Mouse (Mus musculus) CH12.LX (cell line): ENCODE results near the gene Btbd2.

Experiments
- CHD1 ChIP-seq: IDR thresholded peaks from 2 replicates; pipeline ENCODE4 v1.6.1; 2012; ENCODE audit warnings: low read depth, low read length, improper control_type of control experiment, inconsistent platforms
- CTCF ChIP-seq, 2 experiments: IDR thresholded peaks in 1 of 2; conservative IDR thresholded peaks in 1 of 2; 2 replicates each; pipeline ENCODE4 v1.5.1; 2011 to 2012; ENCODE audit warnings: low read depth in 2 of 2, low read length in 2 of 2, improper control_type of control experiment in 1 of 2, inconsistent platforms in 1 of 2, mild to moderate bottlenecking in 1 of 2, moderate library complexity in 1 of 2
- GABPA ChIP-seq: IDR thresholded peaks from 2 replicates; pipeline ENCODE4 v1.6.1; 2012; ENCODE audit warnings: low read depth, low read length, improper control_type of control experiment, inconsistent platforms; ENCODE audit not compliant: insufficient replicate concordance
- JUND ChIP-seq: conservative IDR thresholded peaks from 2 replicates; pipeline ENCODE4 v1.6.1; 2011; ENCODE audit warnings: low read depth, low read length, improper control_type of control experiment
- NRF1 ChIP-seq: IDR thresholded peaks from 2 replicates; pipeline ENCODE4 v1.6.1; 2014; ENCODE audit warnings: low read depth, mild to moderate bottlenecking, inconsistent platforms, low read length, improper control_type of control experiment, moderate library complexity
- POLR2A ChIP-seq: IDR thresholded peaks from 2 replicates; pipeline ENCODE4 v1.6.1; 2011; ENCODE audit warnings: low read depth, mild to moderate bottlenecking, improper control_type of control experiment, low read length
- ZKSCAN1 ChIP-seq: IDR thresholded peaks from 2 replicates; pipeline ENCODE4 v1.6.1; 2012; ENCODE audit warnings: low read depth, inconsistent platforms, low read length, improper control_type of control experiment, borderline replicate concordance

- TF ChIP-seq JUND (no peak), POLR2A (no peak; the same call in 1 of the 2 replicates), NRF1 (no peak), CTCF (conservative IDR thresholded peaks at IDR 0.05 in 1 of 2, IDR thresholded peaks at IDR 0.05 in 1 of 2; ENCODE audit: low read depth in 2 of 2, low read length in 2 of 2) (no peak), ZKSCAN1 (no peak), GABPA (no peak), CHD1 (no peak)
These were observed 35.3 kb downstream of the Btbd2 start for GRCm38 (mm10) chr10:80621690-80621939.
